Mouse (Mus musculus) retina, embryonic 14.5 days (tissue): Measurements from ENCODE around the gene Htra1.

ENCODE experiments used
- DNase-seq: peaks from one replicate; pipeline ENCODE4 v3.0.0-alpha.2; 2015; ENCODE audit warnings: low spot score

Gene Htra1

GRCm38 (mm10) chr7:131011901-131012300 lies 76.0 kb downstream of the Htra1 start:
- no peak for DNase-seq

DNA sequence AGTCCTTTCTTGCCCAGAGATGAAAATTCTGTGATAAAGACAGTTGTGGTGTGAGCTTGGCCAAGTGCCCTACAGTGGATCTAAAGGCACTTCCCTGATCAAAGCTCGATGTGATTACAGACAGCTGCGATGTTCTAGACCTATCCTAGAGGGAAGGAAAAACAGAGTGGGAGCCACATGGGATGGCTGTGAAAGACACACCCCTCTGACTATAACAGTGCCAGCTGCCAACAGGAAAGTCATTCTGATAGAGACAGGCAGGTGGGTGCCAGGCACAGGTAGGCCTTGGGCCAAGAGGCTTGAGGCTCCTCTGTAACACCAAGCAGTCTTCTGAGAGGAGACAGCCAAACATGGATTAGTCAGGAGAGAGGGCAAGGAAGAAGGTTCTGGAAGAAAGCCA lies 83.3 kb downstream of the Htra1 start:
- DNase-seq = no peak

DNA sequence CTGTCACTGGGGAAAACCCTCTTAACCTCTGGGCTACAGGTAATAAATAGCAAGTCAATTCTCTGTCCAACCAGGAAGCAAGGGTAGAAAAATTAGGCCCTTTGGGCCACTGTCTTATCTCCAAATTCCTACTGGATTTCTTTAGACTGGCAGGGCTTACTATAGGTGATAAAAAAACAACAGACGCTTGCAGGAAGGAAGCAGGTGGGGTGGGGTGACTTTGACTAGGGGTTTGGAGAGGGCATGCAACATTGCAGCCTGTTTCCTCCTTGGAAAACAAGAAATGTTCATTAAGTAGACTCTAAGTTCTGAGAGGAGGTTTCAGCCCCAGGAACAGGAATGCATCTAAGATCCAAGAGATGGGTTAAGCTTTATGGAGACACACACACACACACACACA lies 88.9 kb downstream of the Htra1 start:
- DNase-seq = no peak

- DNase-seq = no peak
These were observed 91.6 kb downstream of the Htra1 start for GRCm38 (mm10) chr7:131027557-131027956.

- no peak for DNase-seq
These were observed 95.8 kb downstream of the Htra1 start, which contains the start of gene Dmbt1 for GRCm38 (mm10) chr7:131031755-131032154. Dmbt1 (plus strand) TSS chr7:131032053.
